Comparison of ENCODE assay signal across 9 mouse cellular contexts in the genomic region with DNA sequence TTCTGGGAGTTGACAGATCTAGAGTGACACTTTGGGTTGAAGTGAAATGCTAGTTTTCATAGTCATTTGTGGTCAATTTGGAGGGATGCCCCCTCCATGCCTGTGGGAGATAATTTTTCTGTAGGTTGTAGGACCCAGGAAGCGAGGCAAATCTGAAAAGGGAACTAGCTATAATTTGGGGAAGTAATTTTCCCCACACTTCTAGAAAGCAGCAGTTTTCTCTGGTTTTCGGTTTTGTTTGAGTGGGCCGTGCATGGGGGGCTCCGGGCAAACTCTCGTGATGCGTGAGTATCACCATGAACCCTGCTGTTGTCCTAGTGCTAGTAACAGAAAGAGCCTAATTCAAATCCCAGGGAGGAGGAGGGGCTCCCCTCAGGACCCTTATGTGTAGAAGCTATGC. TPM values are rescaled to one million over a fixed set of nuclear protein-coding genes. Genes with fewer than 3 reads are reported as not detected.
DNase-seq lines count a peak whose midpoint lies in the region; ATAC-seq and TF ChIP-seq lines count a peak whose summit lies in the region.
"Had no signal": no experiment of that assay in that cellular context is flagged by ENCODE, and none has a peak within 500 bp of the region (broad histone marks: within the 10 kb centered on the region; RNA-seq: fewer than 3 reads in every experiment).

No protein-coding gene starts in this region.

- no peak for TF ChIP-seq CTCF in midbrain, postnatal 0 days (IDR thresholded peaks at IDR 0.05)

- H3K4me1 ChIP-seq in heart, embryonic 12.5 days (replicated peaks), result peaks cover 73% of the 10 kb centered on the region
- H3K4me1 ChIP-seq in embryonic facial prominence, embryonic 14.5 days (ENCODE audit: control insufficient read depth, insufficient read depth, low read length), result peaks cover 43% of the 10 kb centered on the region
- H3K4me1 ChIP-seq in limb, embryonic 11.5 days (ENCODE audit: control insufficient read depth, insufficient read depth, low read length), result peaks cover 21% of the 10 kb centered on the region
- H3K4me1 ChIP-seq in midbrain, postnatal 0 days (ENCODE audit: insufficient read depth, low read length), result peaks cover 53% of the 10 kb centered on the region

- no peak for DNase-seq in heart, adult 8-10 months (ENCODE audit: low spot score)
- no peak for DNase-seq in embryonic facial prominence, embryonic 14.5 days (ENCODE audit: low spot score)
- no peak for DNase-seq in limb, embryonic 11.5 days (ENCODE audit: low spot score)
- no peak for DNase-seq in midbrain, postnatal 0 days (ENCODE audit: low spot score)
- no peak for DNase-seq in right cerebral cortex, postnatal 14 days
- no peak for DNase-seq in gastrocnemius, postnatal 25 days
- no peak for DNase-seq in adrenal gland, postnatal 10 days
- DNase-seq: adrenal gland, postnatal 14 days had no signal

- no peak overlapping the region for H3K4me2 ChIP-seq in heart, embryonic 12.5 days
- H3K4me2 ChIP-seq in embryonic facial prominence, embryonic 14.5 days (ENCODE audit: low read depth, low read length), result no peak overlapping the region
- no peak overlapping the region for H3K4me2 ChIP-seq in limb, embryonic 11.5 days (ENCODE audit: low read depth, severe bottlenecking)
- peak overlapping the region; percentile 44 for H3K4me2 ChIP-seq in midbrain, postnatal 0 days (ENCODE audit: low read depth, low read length, poor library complexity, severe bottlenecking)

- peaks cover 3% of the 10 kb centered on the region; the same call in 1 of the 2 replicates for H3K36me3 ChIP-seq in heart, embryonic 12.5 days
- H3K36me3 ChIP-seq in embryonic facial prominence, embryonic 14.5 days (ENCODE audit: control insufficient read depth, insufficient read depth, low read length), result no peaks in the 10 kb centered on the region
- no peaks in the 10 kb centered on the region; the same call in 1 of the 2 replicates for H3K36me3 ChIP-seq in limb, embryonic 11.5 days (ENCODE audit: control insufficient read depth, insufficient read depth, low read length)
- H3K36me3 ChIP-seq in midbrain, postnatal 0 days (ENCODE audit: insufficient read depth, low read length), result no peaks in the 10 kb centered on the region

- no peak overlapping the region for H3K4me3 ChIP-seq in heart, embryonic 12.5 days
- no peak overlapping the region for H3K4me3 ChIP-seq in embryonic facial prominence, embryonic 14.5 days (ENCODE audit: low read depth, low read length)
- no peak overlapping the region for H3K4me3 ChIP-seq in limb, embryonic 11.5 days (ENCODE audit: low read depth, low read length)
- no peak overlapping the region for H3K4me3 ChIP-seq in midbrain, postnatal 0 days (ENCODE audit: low read depth, low read length)

- no peaks in the 10 kb centered on the region for H3K27me3 ChIP-seq in heart, embryonic 12.5 days (replicated peaks)
- no peaks in the 10 kb centered on the region for H3K27me3 ChIP-seq in embryonic facial prominence, embryonic 14.5 days (replicated peaks; ENCODE audit: control insufficient read depth, insufficient read depth, low read length)
- no peaks in the 10 kb centered on the region for H3K27me3 ChIP-seq in limb, embryonic 11.5 days (ENCODE audit: control insufficient read depth, insufficient read depth, low read length)
- no peaks in the 10 kb centered on the region for H3K27me3 ChIP-seq in midbrain, postnatal 0 days (ENCODE audit: insufficient read depth, low read length)

- no peaks in the 10 kb centered on the region for H3K9me3 ChIP-seq in heart, embryonic 12.5 days (replicated peaks)
- H3K9me3 ChIP-seq in embryonic facial prominence, embryonic 14.5 days (ENCODE audit: control insufficient read depth, low read length), result no peaks in the 10 kb centered on the region
- H3K9me3 ChIP-seq in limb, embryonic 11.5 days (ENCODE audit: control insufficient read depth, low read length), result no peaks in the 10 kb centered on the region
- no peaks in the 10 kb centered on the region for H3K9me3 ChIP-seq in midbrain, postnatal 0 days (ENCODE audit: low read length)

- no peak overlapping the region for H3K9ac ChIP-seq in heart, embryonic 12.5 days
- no peak overlapping the region for H3K9ac ChIP-seq in embryonic facial prominence, embryonic 14.5 days (ENCODE audit: low read depth, low read length)
- H3K9ac ChIP-seq in limb, embryonic 11.5 days (ENCODE audit: low read length), result no peak overlapping the region
- H3K9ac ChIP-seq in midbrain, postnatal 0 days (replicated peaks; ENCODE audit: low read length, poor library complexity, severe bottlenecking), result peak overlapping the region; percentile 51; the same call in 1 of the 2 replicates

- no peak for ATAC-seq in heart, embryonic 12.5 days (ENCODE audit: insufficient number of reproducible peaks, low FRiP score)
- ATAC-seq in embryonic facial prominence, embryonic 14.5 days (ENCODE audit: low read depth), result no peak
- ATAC-seq in limb, embryonic 11.5 days (ENCODE audit: insufficient number of reproducible peaks, low FRiP score, low TSS enrichment, low read depth), result no peak
- ATAC-seq in midbrain, postnatal 0 days (ENCODE audit: low FRiP score), result no peak

- 85% methylated on average over 6 of the region's 6 CpGs for WGBS in heart, embryonic 12.5 days
- WGBS in embryonic facial prominence, embryonic 14.5 days, result 73% methylated on average over 6 of the region's 6 CpGs
- WGBS in limb, embryonic 11.5 days, result 96% methylated on average over 6 of the region's 6 CpGs
- WGBS in midbrain, postnatal 0 days, result 64% methylated on average over 6 of the region's 6 CpGs

- H3K27ac ChIP-seq in heart, embryonic 12.5 days (ENCODE audit: poor library complexity, severe bottlenecking), result 0 out of 2 replicates have a peak overlapping the region, but pooled peaks have one; percentile 49
- peak overlapping the region; percentile 74; the same call in 1 of the 2 replicates for H3K27ac ChIP-seq in embryonic facial prominence, embryonic 14.5 days (replicated peaks; ENCODE audit: low read depth, low read length)
- 0 out of 2 replicates have a peak overlapping the region, but pooled peaks have one; percentile 25 for H3K27ac ChIP-seq in limb, embryonic 11.5 days (replicated peaks; ENCODE audit: low read depth, low read length)
- peak overlapping the region; percentile 70 for H3K27ac ChIP-seq in midbrain, postnatal 0 days (ENCODE audit: low read depth, low read length)

RNA-seq across cellular contexts. Expression of gene Psap, which starts 6.8 kb away (rescaled TPM):
- 95.6 and 100.0 TPM in 2 replicates for polyA plus RNA-seq in heart, embryonic 12.5 days (2016; fragmentation: Nextera tagmentation; extraction: Ambion mirVana)
- 1,000 to 10,000 TPM; 1,268 to 1,360 (median 1,315) TPM for total RNA-seq in heart, adult 8-10 months (2022)
- polyA plus RNA-seq in embryonic facial prominence, embryonic 14.5 days (2014; fragmentation: Nextera tagmentation; extraction: Ambion mirVana), result 124 and 134 TPM in 2 replicates
- 50.6 and 54.8 TPM in 2 replicates for polyA plus RNA-seq in limb, embryonic 11.5 days (2014; fragmentation: Nextera tagmentation; extraction: Ambion mirVana)
- 714 and 811 TPM in 2 replicates for total RNA-seq in midbrain, postnatal 0 days (2014; rRNA removed)
- 272 and 300 TPM in 2 replicates for polyA plus RNA-seq in midbrain, postnatal 0 days (2015; fragmentation: Nextera tagmentation; extraction: Ambion mirVana)
- total RNA-seq in gastrocnemius, postnatal 25 days (2021), result 100 to 1,000 TPM; 590 to 608 TPM
- 100 to 1,000 TPM; 882 to 922 TPM for total RNA-seq in adrenal gland, postnatal 10 days (2021)
